Mouse (Mus musculus): ENCODE measurements around the gene Grasp. TPM values are rescaled to one million over a fixed set of nuclear protein-coding genes. Genes with fewer than 3 reads are reported as not detected.
A peak's percentile ranks its signal among the peaks of the same experiment; 100 is the strongest.

Gene Grasp
- polyA plus RNA-seq, 1 experiment from 2014 or later, result 4.1 TPM

GRCm38 (mm10) chr15:101191459-101192259, 32.3 kb upstream of the Grasp start:
- H3K36me3 ChIP-seq (ENCODE audit: control insufficient read depth, insufficient read depth, low read length), result peaks cover 19% of the 10 kb centered on the region
- H3K9ac ChIP-seq (ENCODE audit: low read depth, low read length), result no peak overlapping the region
- WGBS (ENCODE audit: insufficient replicate concordance), result 18% methylated on average over 13 of the region's 13 CpGs
- peaks cover 49% of the 10 kb centered on the region for H3K4me1 ChIP-seq (ENCODE audit: control insufficient read depth, insufficient read depth, low read length)
- no peak for ATAC-seq (replicated peaks; ENCODE audit: insufficient number of reproducible peaks, low FRiP score, low TSS enrichment)
- H3K27ac ChIP-seq (ENCODE audit: low read depth, low read length), result peak overlapping the region; percentile 58
- no peaks in the 10 kb centered on the region for H3K27me3 ChIP-seq (ENCODE audit: control insufficient read depth, insufficient read depth, low read length)
- H3K4me3 ChIP-seq (ENCODE audit: low read depth, low read length), result no peak overlapping the region
- H3K9me3 ChIP-seq (replicated peaks; ENCODE audit: control insufficient read depth, low read length), result no peaks in the 10 kb centered on the region
- 0 out of 2 replicates have a peak overlapping the region, but pooled peaks have one; percentile 0 for H3K4me2 ChIP-seq

GRCm38 (mm10) chr15:101192260-101192640, 31.7 kb upstream of the Grasp start:
- no peak for ATAC-seq (replicated peaks; ENCODE audit: insufficient number of reproducible peaks, low FRiP score, low TSS enrichment)
- Histone ChIP-seq H3K27ac (ENCODE audit: low read depth, low read length) (peak overlapping the region; percentile 58), H3K9ac (ENCODE audit: low read depth, low read length) (0 out of 2 replicates have a peak overlapping the region, but pooled peaks have one; percentile 28), H3K4me1 (ENCODE audit: control insufficient read depth, insufficient read depth, low read length) (peaks cover 49% of the 10 kb centered on the region), H3K4me3 (ENCODE audit: low read depth, low read length) (no peak overlapping the region), H3K36me3 (ENCODE audit: control insufficient read depth, insufficient read depth, low read length) (peaks cover 19% of the 10 kb centered on the region), H3K4me2 (peak overlapping the region; percentile 6; the same call in 1 of the 2 replicates), H3K27me3 (ENCODE audit: control insufficient read depth, insufficient read depth, low read length) (no peaks in the 10 kb centered on the region), H3K9me3 (replicated peaks; ENCODE audit: control insufficient read depth, low read length) (no peaks in the 10 kb centered on the region)
- WGBS (ENCODE audit: insufficient replicate concordance), result 35% methylated on average over 7 of the region's 7 CpGs

- Histone ChIP-seq H3K4me1 (ENCODE audit: control insufficient read depth, insufficient read depth, low read length) (peaks cover 49% of the 10 kb centered on the region), H3K9me3 (replicated peaks; ENCODE audit: control insufficient read depth, low read length) (no peaks in the 10 kb centered on the region), H3K4me2 (peak overlapping the region; percentile 8; the same call in 1 of the 2 replicates), H3K27ac (ENCODE audit: low read depth, low read length) (peak overlapping the region; percentile 58; the same call in 1 of the 2 replicates), H3K9ac (ENCODE audit: low read depth, low read length) (0 out of 2 replicates have a peak overlapping the region, but pooled peaks have one; percentile 28), H3K4me3 (ENCODE audit: low read depth, low read length) (no peak overlapping the region), H3K36me3 (ENCODE audit: control insufficient read depth, insufficient read depth, low read length) (peaks cover 19% of the 10 kb centered on the region), H3K27me3 (ENCODE audit: control insufficient read depth, insufficient read depth, low read length) (no peaks in the 10 kb centered on the region)
- WGBS (ENCODE audit: insufficient replicate concordance), result 69% methylated on average over 7 of the region's 7 CpGs
- ATAC-seq (replicated peaks; ENCODE audit: insufficient number of reproducible peaks, low FRiP score, low TSS enrichment), result no peak
Measured at GRCm38 (mm10) chr15:101192651-101193050, 31.3 kb upstream of the Grasp start.

GRCm38 (mm10) chr15:101193971-101194370, 30.0 kb upstream of the Grasp start:
- H3K27ac ChIP-seq (ENCODE audit: low read depth, low read length), result no peak overlapping the region
- H3K9me3 ChIP-seq (replicated peaks; ENCODE audit: control insufficient read depth, low read length), result no peaks in the 10 kb centered on the region
- H3K9ac ChIP-seq (ENCODE audit: low read depth, low read length), result no peak overlapping the region
- no peak overlapping the region for H3K4me3 ChIP-seq (ENCODE audit: low read depth, low read length)
- H3K4me1 ChIP-seq (ENCODE audit: control insufficient read depth, insufficient read depth, low read length), result peaks cover 46% of the 10 kb centered on the region
- ATAC-seq (replicated peaks; ENCODE audit: insufficient number of reproducible peaks, low FRiP score, low TSS enrichment), result no peak
- H3K27me3 ChIP-seq (ENCODE audit: control insufficient read depth, insufficient read depth, low read length), result no peaks in the 10 kb centered on the region
- 92% methylated on average over 6 of the region's 6 CpGs for WGBS (ENCODE audit: insufficient replicate concordance)
- peaks cover 23% of the 10 kb centered on the region for H3K36me3 ChIP-seq (ENCODE audit: control insufficient read depth, insufficient read depth, low read length)
- no peak overlapping the region for H3K4me2 ChIP-seq

- Histone ChIP-seq H3K36me3 (ENCODE audit: control insufficient read depth, insufficient read depth, low read length) (peaks cover 29% of the 10 kb centered on the region), H3K4me3 (ENCODE audit: low read depth, low read length) (no peak overlapping the region), H3K9ac (ENCODE audit: low read depth, low read length) (no peak overlapping the region), H3K27me3 (ENCODE audit: control insufficient read depth, insufficient read depth, low read length) (no peaks in the 10 kb centered on the region), H3K4me1 (ENCODE audit: control insufficient read depth, insufficient read depth, low read length) (peaks cover 40% of the 10 kb centered on the region), H3K27ac (ENCODE audit: low read depth, low read length) (0 out of 2 replicates have a peak overlapping the region, but pooled peaks have one; percentile 6), H3K9me3 (replicated peaks; ENCODE audit: control insufficient read depth, low read length) (no peaks in the 10 kb centered on the region), H3K4me2 (no peak overlapping the region)
- WGBS (ENCODE audit: insufficient replicate concordance), result 80% methylated on average over 16 of the region's 16 CpGs
- ATAC-seq (replicated peaks; ENCODE audit: insufficient number of reproducible peaks, low FRiP score, low TSS enrichment), result no peak
Measured at GRCm38 (mm10) chr15:101194951-101195823, 28.8 kb upstream of the Grasp start.

- Histone ChIP-seq H3K4me1 (ENCODE audit: control insufficient read depth, insufficient read depth, low read length) (peaks cover 30% of the 10 kb centered on the region), H3K9ac (ENCODE audit: low read depth, low read length) (no peak overlapping the region), H3K36me3 (ENCODE audit: control insufficient read depth, insufficient read depth, low read length) (peaks cover 39% of the 10 kb centered on the region), H3K9me3 (replicated peaks; ENCODE audit: control insufficient read depth, low read length) (no peaks in the 10 kb centered on the region), H3K4me2 (no peak overlapping the region), H3K27me3 (ENCODE audit: control insufficient read depth, insufficient read depth, low read length) (no peaks in the 10 kb centered on the region), H3K4me3 (ENCODE audit: low read depth, low read length) (no peak overlapping the region), H3K27ac (ENCODE audit: low read depth, low read length) (no peak overlapping the region)
- ATAC-seq (replicated peaks; ENCODE audit: insufficient number of reproducible peaks, low FRiP score, low TSS enrichment), result no peak
- 95% methylated on average over 8 of the region's 8 CpGs for WGBS (ENCODE audit: insufficient replicate concordance)
Measured at GRCm38 (mm10) chr15:101196079-101196795, 27.8 kb upstream of the Grasp start.

GRCm38 (mm10) chr15:101196961-101197360, 27.0 kb upstream of the Grasp start:
- Histone ChIP-seq H3K27ac (ENCODE audit: low read depth, low read length) (no peak overlapping the region), H3K4me3 (ENCODE audit: low read depth, low read length) (no peak overlapping the region), H3K27me3 (ENCODE audit: control insufficient read depth, insufficient read depth, low read length) (no peaks in the 10 kb centered on the region), H3K4me1 (ENCODE audit: control insufficient read depth, insufficient read depth, low read length) (peaks cover 23% of the 10 kb centered on the region), H3K36me3 (ENCODE audit: control insufficient read depth, insufficient read depth, low read length) (peaks cover 44% of the 10 kb centered on the region), H3K9ac (ENCODE audit: low read depth, low read length) (no peak overlapping the region), H3K4me2 (no peak overlapping the region), H3K9me3 (replicated peaks; ENCODE audit: control insufficient read depth, low read length) (no peaks in the 10 kb centered on the region)
- ATAC-seq (replicated peaks; ENCODE audit: insufficient number of reproducible peaks, low FRiP score, low TSS enrichment), result no peak

- Histone ChIP-seq H3K9ac (ENCODE audit: low read depth, low read length) (no peak overlapping the region), H3K4me1 (ENCODE audit: control insufficient read depth, insufficient read depth, low read length) (peaks cover 16% of the 10 kb centered on the region), H3K4me3 (ENCODE audit: low read depth, low read length) (no peak overlapping the region; the same call in 1 of the 2 replicates), H3K36me3 (ENCODE audit: control insufficient read depth, insufficient read depth, low read length) (peaks cover 47% of the 10 kb centered on the region), H3K27ac (ENCODE audit: low read depth, low read length) (no peak overlapping the region), H3K27me3 (ENCODE audit: control insufficient read depth, insufficient read depth, low read length) (no peaks in the 10 kb centered on the region), H3K9me3 (replicated peaks; ENCODE audit: control insufficient read depth, low read length) (no peaks in the 10 kb centered on the region), H3K4me2 (no peak overlapping the region)
- 87% methylated on average over 15 of the region's 15 CpGs for WGBS (ENCODE audit: insufficient replicate concordance)
- ATAC-seq (replicated peaks; ENCODE audit: insufficient number of reproducible peaks, low FRiP score, low TSS enrichment), result no peak
Measured at GRCm38 (mm10) chr15:101197497-101198179, 26.4 kb upstream of the Grasp start.

Measured in heart, embryonic 11.5 days (tissue).